Mouse (Mus musculus) heart, adult 10 weeks (tissue): ENCODE results near the gene Tfr2. TPM values are rescaled to one million over a fixed set of nuclear protein-coding genes. Genes with fewer than 3 reads are reported as not detected.

Experiments used
- polyA plus RNA-seq: library from polyadenylated mRNA; stranded (reverse); fragments of 350-450 nt; fragmentation: Illumina TruSeq; extraction: RNeasy Lipid Tissue Mini Kit (QIAGEN cat#74804); gene quantifications from one replicate; pipeline ENCODE4 v1.2.3, GENCODE M21; 2014; ENCODE audit warnings: low read depth, low replicate concordance

Gene Tfr2
- not detected for polyA plus RNA-seq

DNA sequence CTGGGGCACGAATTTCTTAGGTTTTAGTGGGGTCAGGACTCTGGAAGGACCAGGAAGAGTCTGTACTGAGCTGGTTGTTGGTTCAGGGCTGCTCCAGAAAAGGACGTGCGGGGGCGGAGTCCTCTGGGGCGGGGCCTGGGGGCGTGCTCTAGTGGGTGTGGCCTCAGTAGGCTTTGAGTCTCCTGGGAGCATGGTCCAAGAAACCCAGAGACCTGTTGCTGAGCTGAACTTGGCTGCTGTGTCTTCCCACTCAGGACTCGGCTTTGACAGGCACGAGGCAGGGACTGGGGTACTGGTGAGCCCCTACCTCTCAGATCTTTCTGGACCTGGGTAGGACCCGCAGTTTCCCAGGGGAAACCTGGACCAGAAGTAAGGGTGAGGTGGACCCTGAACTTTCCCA is at the start of gene Tfr2:
TSS of gene Tfr2 (plus strand) at position 176 of the 400 bp plus-strand sequence.

DNA sequence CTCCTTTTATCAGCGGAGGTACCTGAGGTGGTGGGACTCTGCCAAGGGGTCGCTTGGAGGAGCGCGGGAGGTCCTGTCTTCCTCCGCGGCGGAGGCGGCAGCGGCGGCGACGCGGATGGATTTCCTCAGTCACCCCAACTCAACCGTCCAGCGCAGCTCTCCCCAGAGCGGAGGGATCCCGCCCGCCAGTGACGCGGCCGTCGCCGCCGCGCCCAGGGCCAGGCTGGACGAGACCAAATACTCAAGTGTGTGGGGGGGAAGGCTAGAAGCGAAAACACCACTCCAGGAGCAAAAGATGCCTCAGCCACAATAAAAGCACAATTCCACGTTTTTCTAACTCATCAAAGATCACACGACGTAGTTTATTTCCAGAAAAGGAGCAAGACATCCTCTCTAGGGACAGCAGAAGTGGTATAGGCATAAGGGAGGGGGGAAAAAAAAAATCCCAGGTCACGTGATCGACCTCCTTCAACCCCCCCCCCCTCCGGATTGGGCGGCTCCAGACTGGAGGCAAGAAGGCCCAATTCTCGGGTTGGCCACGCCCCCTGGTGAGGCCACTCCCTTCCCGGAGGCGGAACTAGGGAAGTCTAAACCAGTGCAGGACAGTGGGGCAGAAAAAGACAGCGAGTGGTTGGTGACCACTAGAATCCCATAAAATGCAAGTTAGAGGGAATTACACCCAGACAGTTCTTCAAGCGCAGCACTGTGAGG is 36.4 kb upstream of the Tfr2 start, which contains the start of the genes Epo and Gnb2:
TSS of gene Epo (minus strand) at position 126 of the 711 bp plus-strand sequence.
TSS of gene Gnb2 (minus strand) at position 394 of the 711 bp plus-strand sequence.

DNA sequence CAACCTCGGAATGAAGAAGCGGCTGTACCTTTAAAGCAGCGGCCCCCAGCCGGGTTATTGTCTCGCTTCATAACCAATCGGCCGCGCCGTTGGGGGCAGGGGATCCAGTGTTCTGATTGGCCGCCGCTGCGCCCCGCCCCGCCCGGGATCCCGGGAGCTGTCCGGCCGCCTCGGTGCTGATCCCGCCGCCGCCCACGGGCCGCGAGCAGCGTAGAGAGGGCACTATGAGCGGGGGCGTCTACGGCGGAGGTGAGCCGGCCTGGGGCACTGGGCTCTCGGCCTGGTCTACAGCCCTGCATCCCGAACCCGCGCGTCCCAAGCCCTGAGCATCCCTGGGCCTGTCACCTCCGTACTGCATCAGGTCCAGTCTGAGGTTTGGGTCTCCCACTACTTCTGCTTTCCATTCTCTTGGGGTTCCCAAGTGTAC is 16.2 kb upstream of the Tfr2 start, which contains the start of gene Actl6b:
TSS of gene Actl6b (plus strand) at position 107 of the 427 bp plus-strand sequence.

DNA sequence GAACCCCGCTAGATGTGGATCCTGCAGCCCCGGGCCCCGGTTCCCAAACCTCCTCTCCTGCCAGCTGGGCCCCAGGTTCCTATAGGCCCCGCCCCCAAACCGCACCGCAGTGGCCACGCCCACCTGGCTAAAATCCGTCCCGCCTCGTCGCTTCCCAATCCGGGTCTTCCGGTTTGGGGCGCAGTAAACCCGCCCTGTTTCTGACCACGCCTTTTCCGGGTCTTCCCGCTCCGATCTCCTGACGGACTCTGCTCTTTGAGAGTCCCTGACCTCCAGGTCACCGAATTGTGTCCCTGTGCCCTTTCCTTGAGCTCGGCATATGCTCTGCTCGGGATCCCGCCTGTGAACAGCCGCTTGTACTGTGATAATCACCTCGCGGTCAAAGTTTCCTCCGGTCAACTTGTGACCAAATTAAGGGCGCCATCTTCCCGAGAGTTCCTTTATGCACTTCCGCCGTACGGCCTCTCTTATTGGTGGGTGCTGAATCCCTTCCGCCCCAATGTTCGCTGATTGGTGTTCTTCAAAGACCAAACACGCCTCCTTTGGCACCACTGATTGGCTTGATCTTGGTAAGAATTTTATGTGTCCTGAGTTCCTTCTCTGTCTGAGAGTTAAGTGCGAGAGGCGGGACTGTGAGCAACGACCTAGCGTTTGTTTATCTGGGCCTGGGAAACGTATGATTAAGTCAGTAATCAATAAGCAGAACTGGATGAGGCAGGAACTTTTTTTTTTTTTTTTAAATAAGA is 31.2 kb downstream of the Tfr2 start, which contains the start of gene Mospd3:
TSS of gene Mospd3 (minus strand) at position 440 of the 746 bp plus-strand sequence.

DNA sequence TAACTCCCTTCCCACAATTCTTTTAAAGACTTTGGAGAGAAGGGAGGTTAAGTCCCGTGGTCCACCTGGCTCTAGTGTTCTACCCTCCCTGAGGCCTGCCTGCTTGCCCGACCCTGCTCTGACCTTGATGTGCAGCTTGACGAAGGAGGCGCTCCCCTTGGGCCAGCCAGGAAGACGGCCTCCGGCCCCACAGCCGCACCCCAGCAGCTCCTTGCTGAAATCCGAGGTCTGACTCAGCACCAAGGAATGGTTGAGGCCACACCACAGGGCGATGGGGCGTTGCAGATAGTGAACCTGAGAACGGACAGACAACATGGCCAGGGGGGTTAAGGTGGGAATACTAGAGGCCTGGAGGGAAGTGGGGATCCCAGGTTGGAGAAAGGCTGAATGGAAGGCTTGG is 43.9 kb downstream of the Tfr2 start, which contains the start of gene Pcolce:
TSS of gene Pcolce (minus strand) at position 235 of the 400 bp plus-strand sequence.

DNA sequence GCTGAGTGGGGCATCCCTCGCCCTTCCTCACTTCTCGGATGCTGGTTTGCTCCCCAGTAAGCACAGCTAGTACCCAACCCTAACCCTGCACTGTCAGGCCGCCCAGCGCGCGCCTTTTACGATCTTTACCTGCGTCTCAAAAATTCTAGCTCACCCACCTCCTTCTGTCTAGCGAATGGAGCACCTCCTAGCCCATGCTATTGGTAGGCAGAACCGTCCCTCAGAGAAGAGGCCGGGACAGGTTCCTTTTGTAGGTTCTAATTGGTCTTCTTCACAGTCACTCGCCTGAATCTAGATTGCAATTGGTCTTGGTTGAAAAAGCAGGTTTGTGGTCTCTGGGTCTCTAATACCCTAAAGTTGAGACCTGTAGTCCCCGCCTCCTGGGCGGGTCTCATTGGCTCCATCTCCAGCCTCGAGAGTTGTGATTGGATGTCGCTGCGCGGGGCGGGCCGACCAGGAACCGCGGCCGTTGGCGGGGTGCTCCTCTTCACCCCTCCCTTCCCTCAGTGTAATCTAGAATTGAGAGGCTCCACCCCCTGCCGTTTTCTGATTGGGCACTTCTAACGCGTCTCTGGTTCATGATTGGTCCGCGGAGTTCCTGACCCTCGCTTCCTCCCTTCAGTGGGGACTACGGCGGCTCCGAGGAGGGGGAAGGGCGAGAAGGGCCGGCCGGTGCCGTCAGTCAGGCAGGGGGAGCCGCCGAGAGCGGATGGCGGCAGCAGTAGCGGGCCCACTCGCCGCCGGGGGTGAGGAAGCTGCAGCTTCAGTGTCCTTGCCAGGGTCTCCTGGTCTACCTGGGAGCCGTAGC is 59.1 kb downstream of the Tfr2 start, which contains the start of the genes Fbxo24, Lrch4 and Gm20605:
TSS of gene Fbxo24 (minus strand) at position 505 of the 808 bp plus-strand sequence.
TSS of gene Lrch4 (plus strand) at position 624 of the 808 bp plus-strand sequence.
TSS of gene Gm20605 (plus strand) at position 678 of the 808 bp plus-strand sequence.

Other genes starting within 250 kb of the Tfr2 start
- 4.2 TPM for gene Slc12a9, start 236.2 kb upstream of the Tfr2 start, polyA plus RNA-seq
- gene Ephb4, start 219.7 kb upstream of the Tfr2 start, polyA plus RNA-seq = 29.4 TPM
- not detected for gene Zan, start 92.8 kb upstream of the Tfr2 start, polyA plus RNA-seq
- gene Pop7, start 67.3 kb upstream of the Tfr2 start, polyA plus RNA-seq = 15.7 TPM
- 23.9 TPM for gene Gigyf1, start 51.3 kb upstream of the Tfr2 start, polyA plus RNA-seq
- not detected for gene Epo, start 36.6 kb upstream of the Tfr2 start, polyA plus RNA-seq
- gene Gnb2, start 36.3 kb upstream of the Tfr2 start, polyA plus RNA-seq = 231 TPM
- gene Actl6b, start 16.3 kb upstream of the Tfr2 start, polyA plus RNA-seq = not detected
- gene Mospd3, start 31.2 kb downstream of the Tfr2 start, polyA plus RNA-seq = 11.4 TPM
- gene Pcolce, start 43.9 kb downstream of the Tfr2 start, polyA plus RNA-seq = 74.5 TPM
- 0.21 TPM for gene Fbxo24, start 59.2 kb downstream of the Tfr2 start, polyA plus RNA-seq
- 12.7 TPM for gene Lrch4, start 59.3 kb downstream of the Tfr2 start, polyA plus RNA-seq
- gene Gm20605, start 59.3 kb downstream of the Tfr2 start, polyA plus RNA-seq = 10.8 TPM
- gene Sap25, start 71.5 kb downstream of the Tfr2 start, polyA plus RNA-seq = 10.5 TPM
- gene Irs3, start 75.9 kb downstream of the Tfr2 start, polyA plus RNA-seq = 0.99 TPM
- 10.5 TPM for gene Agfg2, start 114.9 kb downstream of the Tfr2 start, polyA plus RNA-seq
- gene Nyap1, start 171.8 kb downstream of the Tfr2 start, polyA plus RNA-seq = 1.2 TPM
- 177 TPM for gene Tsc22d4, start 175.9 kb downstream of the Tfr2 start, polyA plus RNA-seq
- gene Ppp1r35, start 209.0 kb downstream of the Tfr2 start, polyA plus RNA-seq = 8.7 TPM
- 22.7 TPM for gene Mepce, start 217.8 kb downstream of the Tfr2 start, polyA plus RNA-seq
- 0.81 TPM for gene Zcwpw1, start 218.0 kb downstream of the Tfr2 start, polyA plus RNA-seq